Mouse (Mus musculus): Measurements from ENCODE around the gene Itch. TPM values are rescaled to one million over a fixed set of nuclear protein-coding genes. Genes with fewer than 3 reads are reported as not detected.
"Not testable (repeated sequence)": the region's sequence is repeated elsewhere in the genome, so short reads cannot be mapped to it uniquely, and the experiment has no call there.

Gene Itch
- total RNA-seq, 2 experiments from 2014 or later: 36.5 to 38.0 TPM

DNA sequence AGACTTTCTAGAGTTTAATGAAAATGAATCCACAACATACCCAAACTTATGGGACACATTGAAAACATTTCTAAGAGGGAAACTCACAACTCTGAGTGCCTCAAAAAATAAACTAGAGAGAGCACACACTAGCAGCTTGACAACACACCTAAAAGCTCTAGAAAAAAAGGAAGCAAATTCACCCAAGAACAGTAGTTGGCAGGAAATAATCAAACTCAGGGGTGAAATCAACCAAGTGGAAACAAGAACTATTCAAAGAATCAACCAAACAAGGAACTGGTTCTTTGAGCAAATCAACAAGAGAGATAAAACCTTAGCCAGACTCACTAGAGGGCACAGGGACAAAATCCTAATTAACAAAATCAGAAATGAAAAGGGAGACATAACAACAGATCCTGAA lies 16.0 kb downstream of the Itch start:
- DNase-seq: not testable (repeated sequence)

DNA sequence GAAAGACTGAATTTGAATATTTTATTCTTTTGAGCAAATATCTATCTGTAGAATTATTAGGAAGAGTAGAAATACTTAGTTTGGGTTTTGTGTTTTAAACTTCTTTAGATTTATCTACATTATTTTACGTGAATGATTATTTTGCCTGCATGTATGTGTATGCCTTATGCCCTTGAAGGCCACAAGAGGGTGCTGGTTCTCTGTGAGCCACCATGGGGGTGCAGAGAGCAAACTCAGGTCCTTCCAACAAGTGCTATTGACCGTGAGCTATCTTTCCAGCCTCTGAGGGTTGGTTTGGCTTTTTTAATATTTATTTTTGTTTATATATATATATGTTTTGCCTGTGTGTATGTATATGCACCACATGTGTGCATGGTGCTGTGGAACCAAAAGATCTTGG lies 74.1 kb downstream of the Itch start:
- no peak for DNase-seq

DNA sequence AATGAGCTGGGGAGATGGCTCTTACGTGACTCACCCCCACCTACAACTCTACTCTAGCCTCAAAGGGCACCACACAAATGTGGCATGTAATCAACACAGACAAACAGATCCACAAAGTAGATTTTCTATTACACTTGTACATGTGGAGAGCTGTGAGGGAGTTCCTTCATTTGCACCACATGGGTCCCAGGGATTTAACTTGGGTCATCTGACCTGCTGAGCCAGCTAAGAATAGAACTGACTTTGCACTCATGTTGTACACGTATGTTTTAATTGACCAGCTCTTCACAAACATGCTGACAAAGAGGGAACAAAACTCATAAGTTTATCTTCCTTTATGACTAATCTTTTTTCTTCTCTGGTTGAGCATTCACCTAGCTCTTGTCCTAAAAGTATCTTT lies 89.8 kb downstream of the Itch start:
- DNase-seq: no peak

DNA sequence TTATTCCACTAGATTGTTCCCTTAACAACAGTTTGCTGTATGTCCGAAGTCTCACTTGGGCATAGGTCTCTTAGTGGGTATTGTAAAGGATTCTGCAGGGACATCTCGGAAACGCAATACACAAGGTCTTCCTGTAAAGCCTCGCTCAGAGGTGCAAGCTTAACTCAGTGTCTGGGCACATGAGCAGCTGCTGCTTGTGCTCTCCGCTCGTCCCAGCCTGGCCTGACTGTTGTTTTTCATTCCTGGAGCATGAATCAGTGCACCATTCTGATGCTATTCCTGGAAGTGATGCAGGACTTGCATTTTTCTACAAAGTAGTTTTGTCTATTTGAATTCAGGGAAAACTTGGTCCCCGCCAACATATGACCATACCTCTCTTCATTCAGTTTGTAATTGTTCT lies 91.4 kb downstream of the Itch start:
- peak; percentile 35 for DNase-seq

DNA sequence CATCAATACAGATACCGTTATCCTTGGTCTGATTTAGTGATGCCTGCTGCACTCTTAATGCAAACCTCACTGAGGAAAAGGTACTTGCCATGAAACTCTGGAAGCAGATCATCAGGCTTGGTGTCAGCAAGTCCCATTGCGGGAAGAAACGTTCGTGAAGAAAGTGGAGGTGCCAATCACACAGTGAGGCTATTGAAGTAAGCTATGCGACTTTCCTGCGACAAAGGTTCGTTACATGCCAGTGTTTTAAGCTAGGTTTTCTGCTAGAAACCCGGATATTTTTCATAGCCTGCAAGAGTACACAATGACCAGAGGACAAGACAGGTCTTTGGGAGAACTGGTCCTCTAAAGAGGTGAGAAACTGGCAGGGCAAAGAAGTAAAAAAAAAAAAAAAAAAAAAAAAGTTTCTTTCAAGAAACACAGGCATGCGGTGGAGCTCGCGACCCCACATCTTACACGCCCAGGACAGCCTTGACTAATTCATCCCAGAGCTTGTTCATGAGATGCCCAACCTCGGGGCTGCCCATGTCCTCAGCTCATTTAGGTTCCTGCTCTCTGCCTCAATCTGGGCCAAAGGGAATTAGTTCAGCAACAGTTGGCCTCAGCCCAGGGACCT lies 102.5 kb downstream of the Itch start:
- no peak for DNase-seq

DNA sequence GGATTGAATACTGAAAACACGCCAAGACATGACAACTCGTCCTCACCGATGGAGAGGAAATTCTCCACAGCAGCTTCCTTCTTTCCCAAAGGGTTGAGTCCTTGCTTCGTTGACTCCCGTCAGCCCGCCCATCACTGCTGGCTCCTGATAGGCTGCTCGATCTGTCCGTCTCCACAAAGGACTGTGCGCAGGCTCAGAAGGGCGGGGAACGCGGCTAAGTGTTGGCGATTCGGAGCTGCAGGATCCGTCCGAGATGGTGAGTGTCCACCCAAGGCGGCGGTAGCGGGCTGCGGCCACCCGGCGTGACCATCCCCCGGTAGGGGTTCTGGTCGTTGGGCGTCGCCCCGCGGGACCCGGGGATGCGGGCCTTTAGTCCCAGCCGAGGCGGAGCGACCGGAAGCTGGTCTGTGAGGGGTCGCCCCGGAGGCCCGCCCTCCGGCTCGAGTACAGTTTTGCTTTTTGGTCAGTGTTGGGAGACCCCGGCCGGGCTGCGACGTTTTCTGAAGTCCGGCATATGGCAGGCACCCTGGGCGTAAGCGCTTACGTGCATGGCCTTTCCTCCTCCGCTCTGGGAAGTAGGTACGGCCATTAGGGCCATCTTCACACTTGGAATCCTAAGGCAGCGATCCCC lies 103.2 kb downstream of the Itch start, which contains the start of gene Dynlrb1:
Gene Dynlrb1, plus strand, starts transcription at position 172 of the 631 bp plus-strand sequence.
- peak; percentile 100 for DNase-seq

GRCm38 (mm10) chr2:155237276-155237675 lies 104.0 kb downstream of the Itch start:
- no peak for DNase-seq

DNA sequence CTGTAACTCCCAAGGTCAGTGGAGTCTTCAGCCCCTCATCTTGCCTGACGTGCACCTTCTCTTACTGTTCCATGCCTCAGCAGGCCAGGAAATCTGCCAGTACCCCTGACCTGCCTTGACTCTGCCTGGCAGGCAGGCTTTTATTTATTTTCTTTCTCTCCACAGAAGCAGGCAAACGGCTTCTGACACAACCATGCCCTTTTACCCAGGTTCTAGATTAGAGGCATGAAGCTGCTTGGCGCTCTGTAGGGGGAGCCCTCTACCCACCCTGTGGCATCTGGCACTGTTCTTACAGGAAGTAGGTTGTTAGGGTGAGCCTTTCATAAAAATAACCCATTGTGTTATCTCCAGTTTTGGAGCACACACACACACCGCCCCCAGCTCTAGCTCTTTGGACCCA lies 107.6 kb downstream of the Itch start:
- DNase-seq: peak; percentile 29

GRCm38 (mm10) chr2:155242296-155242855 lies 109.1 kb downstream of the Itch start:
- DNase-seq: peak; percentile 21

DNA sequence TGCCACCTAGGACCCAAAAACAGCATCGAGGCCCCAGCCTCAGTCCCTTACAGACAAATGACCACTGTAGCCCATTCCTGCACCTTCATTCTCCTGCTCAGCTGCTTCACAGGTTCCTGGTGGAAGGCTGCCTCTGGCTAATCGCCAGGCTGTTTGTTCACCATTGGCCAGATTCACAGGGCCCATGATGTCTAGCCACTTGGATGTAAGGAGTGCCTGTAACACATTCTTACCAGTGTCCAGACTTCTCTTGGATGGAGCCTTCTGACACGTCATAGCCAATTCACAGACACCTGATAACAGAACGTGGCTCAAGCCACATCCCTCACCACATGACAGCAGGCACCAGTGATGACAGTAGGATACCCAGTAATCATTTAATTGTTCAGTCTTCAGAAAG lies 112.9 kb downstream of the Itch start:
- DNase-seq: peak; percentile 30

GRCm38 (mm10) chr2:155248206-155248605 lies 114.9 kb downstream of the Itch start:
- DNase-seq: no peak

- no peak for DNase-seq
Observed at GRCm38 (mm10) chr2:155248718-155249117, 115.4 kb downstream of the Itch start.

DNA sequence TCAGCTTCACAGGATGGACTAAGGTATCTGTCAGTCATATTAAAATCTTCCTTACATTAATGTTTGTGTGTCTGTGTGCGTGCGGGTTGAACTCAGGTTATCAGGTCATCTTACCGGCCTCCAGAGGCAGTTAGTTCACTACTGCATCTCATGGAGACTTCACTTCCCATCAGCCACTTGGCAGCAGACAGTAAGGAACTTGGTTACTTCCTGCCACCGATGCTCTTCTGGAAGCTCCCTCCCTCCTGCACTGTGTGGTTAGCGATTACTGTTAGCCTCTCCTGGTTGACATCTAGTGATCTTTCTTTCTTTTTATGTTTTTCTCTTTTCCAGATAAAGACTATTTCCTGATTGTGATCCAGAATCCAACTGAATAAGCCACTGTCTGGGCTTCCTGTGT lies 116.3 kb downstream of the Itch start:
- no peak for DNase-seq

- no peak for DNase-seq
Observed at GRCm38 (mm10) chr2:155265526-155265925, 132.2 kb downstream of the Itch start.

- no peak for DNase-seq
Observed at GRCm38 (mm10) chr2:155266896-155267295, 133.6 kb downstream of the Itch start.

DNA sequence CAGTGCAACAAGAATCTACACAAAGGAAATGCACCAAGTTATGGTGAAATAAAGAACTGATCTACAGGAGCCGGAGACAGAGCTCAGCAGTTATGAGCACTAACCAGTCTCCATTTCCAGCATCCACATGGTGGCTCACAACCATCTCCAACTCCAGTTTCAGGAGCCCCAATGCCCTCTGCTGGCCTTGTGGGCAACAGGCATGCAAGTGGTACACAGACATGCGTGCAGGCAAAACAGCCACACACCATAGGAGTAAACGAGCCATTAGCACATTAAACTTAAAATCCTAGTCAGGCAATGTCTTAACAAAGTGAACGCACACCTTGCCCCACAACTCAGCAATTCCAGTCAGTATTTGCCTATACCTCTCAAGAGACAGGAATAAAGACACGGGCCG lies 138.6 kb downstream of the Itch start:
- DNase-seq: no peak

DNA sequence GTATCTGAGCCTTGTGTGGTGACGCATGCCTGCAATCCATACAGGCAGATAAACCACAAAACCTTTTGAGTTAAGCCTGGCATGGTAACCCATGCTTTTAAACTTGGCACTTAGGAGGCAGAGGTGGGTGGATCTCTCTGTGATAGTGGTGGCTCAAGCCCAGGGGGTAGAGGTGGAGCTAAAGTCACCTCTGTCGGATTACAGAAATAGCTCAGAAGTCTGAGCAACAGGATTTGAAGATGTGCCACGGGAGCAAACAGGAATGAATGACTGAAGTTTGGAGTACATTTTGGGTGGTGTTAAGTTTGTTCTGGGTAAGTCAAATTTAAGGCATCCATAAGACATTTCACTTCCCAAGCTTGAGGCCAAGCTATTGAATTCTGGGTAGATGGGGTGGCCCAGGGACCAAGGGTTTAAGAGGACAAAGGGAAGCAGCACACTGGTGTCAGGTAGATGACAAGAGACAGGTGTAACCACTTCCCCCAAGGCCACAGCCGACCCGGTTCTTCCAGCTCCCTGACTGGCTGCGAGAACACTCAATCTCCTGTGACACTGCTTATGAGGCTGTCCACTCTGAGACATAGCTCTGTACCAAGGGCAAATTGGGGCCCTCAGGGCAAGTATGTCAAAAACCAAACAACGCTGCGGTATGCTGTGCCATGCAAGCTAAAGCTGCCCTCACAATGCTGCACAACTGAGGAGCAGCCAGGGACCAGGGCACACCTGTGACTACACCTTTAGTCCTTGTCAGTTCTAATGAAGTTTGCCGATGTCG lies 139.3 kb downstream of the Itch start:
- DNase-seq: no peak

DNA sequence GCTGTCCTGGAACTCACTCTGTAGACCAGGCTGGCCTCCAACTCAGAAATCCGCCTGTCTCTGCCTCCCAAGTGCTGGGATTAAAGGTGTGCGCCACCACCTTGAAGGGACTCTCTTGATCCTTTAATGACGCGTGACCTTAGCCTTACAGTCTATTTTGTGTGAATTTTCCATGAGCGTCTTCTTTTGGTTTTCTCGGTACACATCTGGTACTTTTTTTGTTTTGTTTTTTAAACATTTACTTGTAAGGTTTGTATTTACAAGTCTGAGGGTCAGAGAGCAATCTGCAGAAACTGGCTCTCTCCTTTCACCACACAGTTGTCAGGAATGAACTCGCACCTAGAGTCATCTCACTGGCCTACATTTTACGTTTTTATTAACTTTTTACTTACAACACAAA lies 140.3 kb downstream of the Itch start:
- no peak for DNase-seq

- DNase-seq: peak; percentile 99
Observed at GRCm38 (mm10) chr2:155276195-155276594, 142.9 kb downstream of the Itch start, which contains the start of gene Map1lc3a. Gene Map1lc3a, plus strand, starts transcription at chr2:155276297.

Measured in heart, postnatal 4 days (tissue).